ENCODE assay signal across 13 mouse cellular contexts in the genomic region with DNA sequence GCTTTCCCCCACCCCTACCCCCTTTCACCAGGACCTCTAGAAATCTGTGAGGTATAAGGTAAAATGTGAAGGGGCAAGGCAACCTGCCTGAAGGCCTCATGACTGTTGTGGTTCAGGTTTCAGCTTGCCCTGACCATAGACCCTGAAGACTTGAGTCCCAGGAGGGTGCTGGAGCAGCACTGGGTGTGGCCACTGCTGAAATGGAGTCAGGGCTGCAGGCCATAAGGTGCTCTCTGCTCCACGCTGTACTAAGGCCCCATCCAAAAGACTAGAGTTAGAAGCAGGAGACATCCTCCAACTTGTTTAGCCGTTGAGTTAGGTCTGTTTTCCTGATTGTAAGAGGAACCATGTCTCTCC. TPM values are rescaled to one million over a fixed set of nuclear protein-coding genes. Genes with fewer than 3 reads are reported as not detected.
DNase-seq lines count a peak whose midpoint lies in the region; ATAC-seq and TF ChIP-seq lines count a peak whose summit lies in the region.
"Had no signal": no experiment of that assay in that cellular context is flagged by ENCODE, and none has a peak within 500 bp of the region (broad histone marks: within the 10 kb centered on the region; RNA-seq: fewer than 3 reads in every experiment).

No protein-coding gene starts in this region.

- WGBS in heart, embryonic 10.5 days = 90% methylated on average over 2 of the region's 2 CpGs
- 84% methylated on average over 2 of the region's 2 CpGs for WGBS in heart, embryonic 11.5 days (ENCODE audit: insufficient replicate concordance)
- WGBS in thymus, adult 2 months = 5% methylated on average over 2 of the region's 2 CpGs
- 17% methylated on average over 2 of the region's 2 CpGs for WGBS in liver, embryonic 14.5 days (ENCODE audit: insufficient replicate concordance)
- WGBS in forebrain, embryonic 11.5 days = 89% methylated on average over 2 of the region's 2 CpGs

- 0 out of 2 replicates have a peak, but pooled peaks cover 2% of the 10 kb centered on the region for H3K4me1 ChIP-seq in heart, embryonic 10.5 days
- H3K4me1 ChIP-seq in heart, embryonic 11.5 days (ENCODE audit: control insufficient read depth, insufficient read depth, low read length) = no peaks in the 10 kb centered on the region
- peaks cover 56% of the 10 kb centered on the region for H3K4me1 ChIP-seq in thymus, adult 2 months (replicated peaks; ENCODE audit: control insufficient read depth, insufficient read depth, low read length)
- peaks cover 18 to 31% of the 10 kb centered on the region in 2 experiments; a peak in 3 of 4 replicates for H3K4me1 ChIP-seq in liver, embryonic 14.5 days (replicated peaks; ENCODE audit: control insufficient read depth in 2 of 2, insufficient read depth in 2 of 2, low read length in 1 of 2)
- H3K4me1 ChIP-seq in forebrain, embryonic 11.5 days (replicated peaks; ENCODE audit: control insufficient read depth, insufficient read depth, low read length) = no peaks in the 10 kb centered on the region
- H3K4me1 ChIP-seq: heart, embryonic 12.5 days had no signal

- H3K27me3 ChIP-seq in heart, embryonic 10.5 days (ENCODE audit: insufficient read depth, poor library complexity, severe bottlenecking) = no peaks in the 10 kb centered on the region
- H3K27me3 ChIP-seq in heart, embryonic 11.5 days (ENCODE audit: control insufficient read depth, insufficient read depth, low read length) = no peaks in the 10 kb centered on the region
- H3K27me3 ChIP-seq in thymus, adult 2 months (ENCODE audit: control insufficient read depth, insufficient read depth, low read length) = no peaks in the 10 kb centered on the region
- no peaks in the 10 kb centered on the region for H3K27me3 ChIP-seq in liver, embryonic 14.5 days (ENCODE audit: control insufficient read depth, insufficient read depth, low read length)
- H3K27me3 ChIP-seq in forebrain, embryonic 11.5 days (ENCODE audit: control insufficient read depth, insufficient read depth, low read length) = no peaks in the 10 kb centered on the region
- H3K27me3 ChIP-seq: embryonic facial prominence, embryonic 15.5 days; heart, embryonic 12.5 days had no signal

- H3K9ac ChIP-seq in heart, embryonic 11.5 days (ENCODE audit: low read depth, low read length) = no peak overlapping the region
- H3K9ac ChIP-seq in liver, embryonic 14.5 days (replicated peaks) = peak overlapping the region; percentile 72
- H3K9ac ChIP-seq in forebrain, embryonic 11.5 days (ENCODE audit: low read length) = no peak overlapping the region
- H3K9ac ChIP-seq: embryonic facial prominence, embryonic 15.5 days; heart, embryonic 12.5 days had no signal

- TF ChIP-seq EP300 in liver, embryonic 14.5 days (IDR thresholded peaks at IDR 0.05; ENCODE audit: low read depth) = no peak

- H3K4me3 ChIP-seq in heart, embryonic 10.5 days = no peak overlapping the region
- H3K4me3 ChIP-seq in heart, embryonic 11.5 days (ENCODE audit: low read depth, low read length) = no peak overlapping the region
- peak overlapping the region; percentile 94 for H3K4me3 ChIP-seq in thymus, adult 2 months (ENCODE audit: control insufficient read depth, insufficient read depth, low read length)
- peak overlapping the region; percentile 57 to 70 for H3K4me3 ChIP-seq in liver, embryonic 14.5 days (ENCODE audit: insufficient read depth in 1 of 2, low read depth in 2 of 2, low read length in 2 of 2)
- no peak overlapping the region for H3K4me3 ChIP-seq in forebrain, embryonic 11.5 days (ENCODE audit: low read depth, low read length)
- H3K4me3 ChIP-seq: embryonic facial prominence, embryonic 15.5 days; heart, embryonic 12.5 days had no signal

- H3K4me2 ChIP-seq in heart, embryonic 11.5 days = no peak overlapping the region
- peak overlapping the region; percentile 79 for H3K4me2 ChIP-seq in liver, embryonic 14.5 days (ENCODE audit: low read depth)
- H3K4me2 ChIP-seq in forebrain, embryonic 11.5 days (ENCODE audit: low read depth, low read length, severe bottlenecking) = no peak overlapping the region
- H3K4me2 ChIP-seq: embryonic facial prominence, embryonic 15.5 days; heart, embryonic 12.5 days had no signal

- no peak for TF ChIP-seq CTCF in thymus, adult 2 months (IDR thresholded peaks at IDR 0.05; ENCODE audit: borderline replicate concordance, control insufficient read depth, extremely low read depth, insufficient read depth, low read length, poor library complexity)
- no peak for TF ChIP-seq CTCF in liver, embryonic 14.5 days (IDR thresholded peaks at IDR 0.05; ENCODE audit: low read depth)

- no peaks in the 10 kb centered on the region for H3K9me3 ChIP-seq in heart, embryonic 10.5 days
- H3K9me3 ChIP-seq in heart, embryonic 11.5 days (replicated peaks; ENCODE audit: control insufficient read depth, low read length) = no peaks in the 10 kb centered on the region
- H3K9me3 ChIP-seq in liver, embryonic 14.5 days (ENCODE audit: control insufficient read depth, low read length) = no peaks in the 10 kb centered on the region
- no peaks in the 10 kb centered on the region for H3K9me3 ChIP-seq in forebrain, embryonic 11.5 days (ENCODE audit: control insufficient read depth, low read length)
- H3K9me3 ChIP-seq: embryonic facial prominence, embryonic 15.5 days; heart, embryonic 12.5 days had no signal

- H3K27ac ChIP-seq in heart, embryonic 10.5 days = no peak overlapping the region
- no peak overlapping the region for H3K27ac ChIP-seq in heart, embryonic 11.5 days (ENCODE audit: low read depth, low read length)
- peak overlapping the region; percentile 97 for H3K27ac ChIP-seq in thymus, adult 2 months (ENCODE audit: control insufficient read depth, insufficient read depth, low read length)
- H3K27ac ChIP-seq in liver, embryonic 14.5 days = peak overlapping the region; percentile 36; the same call in 1 of the 2 replicates
- H3K27ac ChIP-seq in forebrain, embryonic 11.5 days (ENCODE audit: low read depth, low read length) = no peak overlapping the region
- H3K27ac ChIP-seq: embryonic facial prominence, embryonic 15.5 days had no signal

- ATAC-seq in heart, embryonic 11.5 days (replicated peaks; ENCODE audit: insufficient number of reproducible peaks, low FRiP score, low TSS enrichment) = no peak
- no peak for ATAC-seq in liver, embryonic 14.5 days (ENCODE audit: insufficient read depth)
- ATAC-seq in forebrain, embryonic 11.5 days (replicated peaks; ENCODE audit: low FRiP score) = no peak

- DNase-seq in heart, embryonic 10.5 days (ENCODE audit: low spot score) = peak; percentile 43
- DNase-seq in thymus, adult 2 months = peak; percentile 31
- no peak for DNase-seq in thymus, postnatal 10 days (ENCODE audit: low spot score in 2 of 2)
- DNase-seq in liver, embryonic 14.5 days (ENCODE audit: low read depth in 3 of 3, low spot score in 3 of 3) = no peak
- DNase-seq in cerebellum, adult 8-10 months = no peak
- DNase-seq in forebrain, embryonic 11.5 days (ENCODE audit: low spot score) = no peak
- DNase-seq in adrenal gland, postnatal 10 days = no peak
- DNase-seq: cerebellum, postnatal 36 days; kidney, postnatal 36 days had no signal

- TF ChIP-seq POLR2A in thymus, adult 2 months (IDR thresholded peaks at IDR 0.05; ENCODE audit: control insufficient read depth, extremely low read depth, insufficient read depth, low read length, poor library complexity) = no peak

- H3K36me3 ChIP-seq in heart, embryonic 10.5 days = no peaks in the 10 kb centered on the region
- H3K36me3 ChIP-seq in heart, embryonic 11.5 days (ENCODE audit: control insufficient read depth, insufficient read depth, low read length) = no peaks in the 10 kb centered on the region
- no peaks in the 10 kb centered on the region for H3K36me3 ChIP-seq in thymus, adult 2 months (ENCODE audit: control insufficient read depth, insufficient read depth, low read length)
- H3K36me3 ChIP-seq in liver, embryonic 14.5 days (replicated peaks; ENCODE audit: control insufficient read depth, insufficient read depth, low read depth) = no peaks in the 10 kb centered on the region
- H3K36me3 ChIP-seq in forebrain, embryonic 11.5 days (ENCODE audit: control insufficient read depth, insufficient read depth, low read length) = no peaks in the 10 kb centered on the region
- H3K36me3 ChIP-seq: embryonic facial prominence, embryonic 15.5 days; heart, embryonic 12.5 days had no signal

RNA-seq across cellular contexts. Expression of a gene that starts 19.6 kb away (rescaled TPM):
- 1.1 and 1.3 TPM in 2 replicates for polyA plus RNA-seq in heart, embryonic 10.5 days (2016; fragmentation: Nextera tagmentation; extraction: Ambion mirVana)
- 0.42 and 0.46 TPM in 2 replicates for polyA plus RNA-seq in heart, embryonic 11.5 days (2014; fragmentation: Nextera tagmentation; extraction: Ambion mirVana)
- polyA plus RNA-seq in thymus, adult 2 months (2012; rRNA removed) = 87.7 and 95.6 TPM in 2 replicates
- 5.8 and 7.5 TPM in 2 replicates for polyA plus RNA-seq in liver, embryonic 14.5 days (2012; rRNA removed)
- 5.0 and 6.0 TPM in 2 replicates for polyA plus RNA-seq in liver, embryonic 14.5 days (2014; fragmentation: Nextera tagmentation; extraction: Ambion mirVana)
- polyA plus RNA-seq in forebrain, embryonic 11.5 days (2014; fragmentation: Nextera tagmentation; extraction: Ambion mirVana) = 0.41 and 0.61 TPM in 2 replicates
- total RNA-seq in adrenal gland, postnatal 10 days (2021) = 1 to 10 TPM; 4.2 to 6.7 TPM

RNA-seq across cellular contexts. Expression of a gene that starts 50.3 kb away (rescaled TPM):
- polyA plus RNA-seq in heart, embryonic 10.5 days (2016; fragmentation: Nextera tagmentation; extraction: Ambion mirVana) = not detected in 2 replicates
- not detected in 2 replicates for polyA plus RNA-seq in heart, embryonic 11.5 days (2014; fragmentation: Nextera tagmentation; extraction: Ambion mirVana)
- 8.2 and 9.6 TPM in 2 replicates for polyA plus RNA-seq in thymus, adult 2 months (2012; rRNA removed)
- 3.7 and 4.8 TPM in 2 replicates for polyA plus RNA-seq in liver, embryonic 14.5 days (2012; rRNA removed)
- 6.3 and 6.4 TPM in 2 replicates for polyA plus RNA-seq in liver, embryonic 14.5 days (2014; fragmentation: Nextera tagmentation; extraction: Ambion mirVana)
- polyA plus RNA-seq in forebrain, embryonic 11.5 days (2014; fragmentation: Nextera tagmentation; extraction: Ambion mirVana) = not detected in 2 replicates
- 1 to 10 TPM; 2.0 to 6.2 TPM for total RNA-seq in adrenal gland, postnatal 10 days (2021)
- total RNA-seq: left cerebral cortex, adult 8-10 months had no signal

Comparison
In these comparisons a context has a peak if more than half of its experiments do, and no peak if none do; other contexts are left out.
1. DNase-seq: peak in heart, embryonic 10.5 days (single experiment) and thymus, adult 2 months (single experiment); none in thymus, postnatal 10 days (0 of 2), liver, embryonic 14.5 days (0 of 3), cerebellum, adult 8-10 months (single experiment), forebrain, embryonic 11.5 days (single experiment) and adrenal gland, postnatal 10 days (single experiment).
2. H3K27ac ChIP-seq: peak in thymus, adult 2 months (single experiment) and liver, embryonic 14.5 days (single experiment); none in heart, embryonic 10.5 days (single experiment), heart, embryonic 11.5 days (single experiment) and forebrain, embryonic 11.5 days (single experiment).
3. H3K4me3 ChIP-seq: peak in thymus, adult 2 months (single experiment) and liver, embryonic 14.5 days (2 of 2); none in heart, embryonic 10.5 days (single experiment), heart, embryonic 11.5 days (single experiment) and forebrain, embryonic 11.5 days (single experiment).
4. RNA of a gene that starts 19.6 kb away (polyA plus RNA-seq): 87.7 to 95.6 TPM in thymus, adult 2 months; 5.0 to 7.5 TPM in liver, embryonic 14.5 days, 1.1 to 1.3 TPM in heart, embryonic 10.5 days, 0.42 to 0.46 TPM in heart, embryonic 11.5 days and 0.41 to 0.61 TPM in forebrain, embryonic 11.5 days; every median in the first group is over 10 times any median in the second.